Mouse (Mus musculus): Measurements from ENCODE around the gene Repin1. TPM values are rescaled to one million over a fixed set of nuclear protein-coding genes. Genes with fewer than 3 reads are reported as not detected.

The Repin1 gene
- total RNA-seq, 1 experiment from 2014 or later: 2.1 TPM

- ATAC-seq (replicated peaks; ENCODE audit: insufficient number of reproducible peaks, low FRiP score, low TSS enrichment, poor library complexity, severe bottlenecking): no peak
Measured at GRCm38 (mm10) chr6:48645660-48646308, 52.1 kb downstream of the Repin1 start.

- ATAC-seq (replicated peaks; ENCODE audit: insufficient number of reproducible peaks, low FRiP score, low TSS enrichment, poor library complexity, severe bottlenecking): no peak
Measured at GRCm38 (mm10) chr6:48646309-48646690, 52.6 kb downstream of the Repin1 start.

- ATAC-seq (replicated peaks; ENCODE audit: insufficient number of reproducible peaks, low FRiP score, low TSS enrichment, poor library complexity, severe bottlenecking): 0 out of 2 replicates have a peak, but pooled peaks have one; percentile 61
Measured at GRCm38 (mm10) chr6:48646995-48647394, 53.3 kb downstream of the Repin1 start, which contains the start of gene Gimap8. Gene Gimap8 (plus strand): TSS chr6:48647234.

- no peak for ATAC-seq (replicated peaks; ENCODE audit: insufficient number of reproducible peaks, low FRiP score, low TSS enrichment, poor library complexity, severe bottlenecking)
Measured at GRCm38 (mm10) chr6:48647611-48648010, 53.9 kb downstream of the Repin1 start.

Other genes with a start within 250 kb of the Repin1 start
- 1.1 to 4.7 TPM (median 2.1 TPM) in 3 replicates for gene Krba1, start 198.3 kb upstream of the Repin1 start, total RNA-seq (2017)
- 5.4 to 17.3 TPM (median 17.0 TPM) in 3 replicates for gene Zfp467, start 148.1 kb upstream of the Repin1 start, total RNA-seq (2017)
- gene Sspo, start 145.7 kb upstream of the Repin1 start, total RNA-seq (2017): 0.10 to 2.7 TPM (median 0.39 TPM) in 3 replicates
- gene Atp6v0e2, start 56.3 kb upstream of the Repin1 start, total RNA-seq (2017): 1.8 TPM in 1 of 3 replicates, not detected in the others
- 11.2 to 24.6 TPM (median 14.3 TPM) in 3 replicates for gene Lrrc61, start 39.1 kb upstream of the Repin1 start, total RNA-seq (2017)
- not detected in 3 replicates for gene Rarres2, start 21.1 kb upstream of the Repin1 start, total RNA-seq (2017)
- not detected in 3 replicates for gene Gm45021, start 4.3 kb upstream of the Repin1 start, total RNA-seq (2017)
- gene Gm44965, start 58 bp downstream of the Repin1 start, total RNA-seq (2017): 7.7 TPM in 1 of 3 replicates, not detected in the others
- 2.6 to 2.8 TPM (median 2.6 TPM) in 3 replicates for gene Zfp775, start 8.2 kb downstream of the Repin1 start, total RNA-seq (2017)
- gene AI854703, start 32.9 kb downstream of the Repin1 start, total RNA-seq (2017): 0.19 to 0.21 TPM in 2 of 3 replicates, not detected in the other
- 132 to 417 TPM (median 134 TPM) in 3 replicates for gene Gimap8, start 53.4 kb downstream of the Repin1 start, total RNA-seq (2017)
- gene Gimap9, start 82.2 kb downstream of the Repin1 start, total RNA-seq (2017): 104 to 288 TPM (median 141 TPM) in 3 replicates
- gene Gimap4, start 90.7 kb downstream of the Repin1 start, total RNA-seq (2017): 697 to 2,222 TPM (median 742 TPM) in 3 replicates
- gene Gimap6, start 114.3 kb downstream of the Repin1 start, total RNA-seq (2017): 355 to 968 TPM (median 415 TPM) in 3 replicates
- 17.6 to 57.0 TPM (median 34.4 TPM) in 3 replicates for gene Gm28053, start 124.7 kb downstream of the Repin1 start, total RNA-seq (2017)
- gene Gimap7, start 124.7 kb downstream of the Repin1 start, total RNA-seq (2017): 67.2 to 199 TPM (median 74.1 TPM) in 3 replicates
- gene Gimap1, start 145.2 kb downstream of the Repin1 start, total RNA-seq (2017): 99.2 to 313 TPM (median 123 TPM) in 3 replicates
- gene Gimap5, start 152.3 kb downstream of the Repin1 start, total RNA-seq (2017): 91.7 to 178 TPM (median 113 TPM) in 3 replicates
- 92.2 to 334 TPM (median 99.5 TPM) in 3 replicates for gene Gimap3, start 177.0 kb downstream of the Repin1 start, total RNA-seq (2017)
- gene Tmem176a, start 247.0 kb downstream of the Repin1 start, total RNA-seq (2017): 2.7 to 9.7 TPM (median 4.4 TPM) in 3 replicates
- 19.1 to 28.4 TPM (median 27.7 TPM) in 3 replicates for gene Tmem176b, start 247.6 kb downstream of the Repin1 start, total RNA-seq (2017)